Mouse (Mus musculus) liver, adult 2 months (tissue): Measurements from ENCODE around the gene Olah. TPM values are rescaled to one million over a fixed set of nuclear protein-coding genes. Genes with fewer than 3 reads are reported as not detected.

ENCODE experiments used
- DNase-seq: peaks from one replicate; pipeline ENCODE4 v3.0.0-alpha.2; 2011; ENCODE audit warnings: low read depth, low spot score; ENCODE audit errors: extremely low read depth
- H3K27ac ChIP-seq: fragments of 200-500 bp; replicated peaks from 2 replicates; pipeline ENCODE4 v1.5.1; 2012; ENCODE audit warnings: low read depth, mild to moderate bottlenecking, control low read depth, inconsistent platforms, low read length; ENCODE audit not compliant: insufficient read depth
- H3K27me3 ChIP-seq: fragments of 200-500 bp; 2 replicates; pipeline ENCODE4 v1.6.1; 2012; ENCODE audit warnings: mild to moderate bottlenecking, moderate library complexity, low read length, inconsistent platforms; ENCODE audit not compliant: control insufficient read depth, insufficient read depth
- H3K36me3 ChIP-seq: fragments of 200-500 bp; 2 replicates; pipeline ENCODE4 v1.6.1; 2012; ENCODE audit warnings: low read length, inconsistent platforms; ENCODE audit not compliant: control insufficient read depth, insufficient read depth
- H3K4me1 ChIP-seq: fragments of 200-500 bp; 2 replicates; pipeline ENCODE4 v1.6.1; 2011; ENCODE audit warnings: low read length; ENCODE audit not compliant: control insufficient read depth, insufficient read depth
- H3K4me3 ChIP-seq: fragments of 200-500 bp; 2 replicates; pipeline ENCODE4 v1.5.1; 2011; ENCODE audit warnings: low read depth, mild to moderate bottlenecking, control low read depth, low read length, moderate library complexity; ENCODE audit not compliant: insufficient read depth
- H3K79me2 ChIP-seq: fragments of 200-500 bp; 2 replicates; pipeline ENCODE4 v1.6.1; 2012; ENCODE audit warnings: inconsistent platforms, mild to moderate bottlenecking, low read length, moderate library complexity; ENCODE audit not compliant: control insufficient read depth, insufficient read depth
- H3K9ac ChIP-seq: fragments of 200-500 bp; 2 replicates; pipeline ENCODE4 v1.6.1; 2012; ENCODE audit warnings: low read depth, mild to moderate bottlenecking, control low read depth, inconsistent platforms, low read length
- CTCF ChIP-seq: fragments of 200-500 bp; IDR thresholded peaks from 2 replicates; pipeline ENCODE4 v1.5.1; 2011; ENCODE audit warnings: low read depth, low read length, control low read depth
- POLR2A ChIP-seq: fragments of 200-500 bp; IDR thresholded peaks from 2 replicates; pipeline ENCODE4 v1.6.1; 2011; ENCODE audit warnings: low read length, control low read depth; ENCODE audit not compliant: insufficient read depth; ENCODE audit errors: extremely low read depth
- WGBS: fragments of 180-500 bp; shearing (Covaris S2); methylation state at CpG from one replicate; pipeline ENCODE4 v1.1.7; 2018; 5-methylcytosine and 5-hydroxymethylcytosine counted together
- polyA plus RNA-seq: library from polyadenylated mRNA; depleted of rRNA; stranded (reverse); fragments of >200 nt; gene quantifications from 2 replicates; pipeline ENCODE4 v1.2.3, GENCODE M21; 2012
- total RNA-seq: library from RNA; depleted of rRNA; stranded (reverse); fragments of >200 nt; gene quantifications from 2 replicates; pipeline ENCODE4 v1.2.3, GENCODE M21; 2014

The Olah gene
- total and polyA plus RNA-seq, 2 experiments: not detected

DNA sequence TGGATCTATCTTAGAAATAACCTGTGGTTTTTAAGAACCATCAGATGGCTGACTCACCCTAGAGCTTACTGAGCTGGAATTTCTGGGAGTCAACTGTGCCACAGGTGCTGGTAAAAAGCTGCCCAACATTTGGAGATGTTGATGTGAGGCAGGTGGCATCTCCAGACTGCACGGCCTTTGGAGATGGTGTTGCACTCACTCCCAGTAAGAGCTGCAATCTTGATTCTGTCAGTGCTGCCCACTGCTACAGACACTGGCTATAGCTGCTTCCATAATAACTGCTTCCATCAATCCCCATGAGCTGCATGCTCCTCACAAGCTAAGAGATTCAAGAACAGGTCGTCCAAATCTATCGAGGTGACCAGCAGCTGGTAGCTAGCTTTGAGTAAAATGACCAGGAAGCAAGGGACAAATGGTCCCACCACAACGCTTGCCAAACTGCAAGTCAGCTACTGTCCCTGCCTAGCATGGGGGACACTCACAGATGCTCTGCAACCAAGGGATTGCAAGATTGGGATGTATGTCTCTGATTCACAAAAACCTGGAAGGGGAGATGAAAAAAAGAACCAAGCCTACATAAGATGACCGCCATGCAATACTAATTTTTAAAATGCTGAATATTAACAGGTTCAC lies 65.8 kb downstream of the Olah start:
- Histone ChIP-seq H3K27ac (0 out of 2 replicates have a peak overlapping the region, but pooled peaks have one; percentile 4), H3K9ac (no peak overlapping the region; the same call in 1 of the 2 replicates), H3K27me3 (no peaks in the 10 kb centered on the region), H3K36me3 (peaks cover 13% of the 10 kb centered on the region; the same call in 1 of the 2 replicates), H3K79me2 (no peaks in the 10 kb centered on the region), H3K4me1 (peaks cover 10% of the 10 kb centered on the region), H3K4me3 (no peak overlapping the region)
- TF ChIP-seq POLR2A (no peak), CTCF (no peak)
- DNase-seq: no peak
- 42% methylated on average over 5 of the region's 5 CpGs for WGBS

DNA sequence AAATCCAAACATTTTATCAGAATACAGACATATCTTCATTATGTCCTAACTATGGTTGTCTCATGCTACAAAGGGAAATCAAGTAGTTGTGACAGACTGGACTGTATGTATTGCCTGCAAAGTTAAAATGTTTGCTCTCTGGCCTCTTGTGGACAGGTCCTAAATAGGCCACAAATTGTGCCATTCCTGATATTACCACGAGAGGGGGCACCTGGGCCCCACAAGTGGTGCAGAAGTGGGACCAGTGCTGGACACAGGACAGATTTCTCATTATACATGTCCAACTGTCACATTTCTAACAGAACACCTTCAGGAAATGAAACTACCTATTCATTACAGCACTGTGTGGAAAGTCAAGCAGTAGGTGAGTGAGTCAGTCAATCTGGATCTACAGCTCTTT lies 69.7 kb downstream of the Olah start:
- Histone ChIP-seq H3K27me3 (no peaks in the 10 kb centered on the region), H3K36me3 (peaks cover 40% of the 10 kb centered on the region), H3K27ac (no peak overlapping the region), H3K4me3 (no peak overlapping the region), H3K4me1 (peaks cover 5% of the 10 kb centered on the region), H3K9ac (no peak overlapping the region), H3K79me2 (no peaks in the 10 kb centered on the region)
- DNase-seq: peak; percentile 48
- TF ChIP-seq CTCF (peak; percentile 79), POLR2A (no peak)
- 21% methylated on average over 1 of the region's 1 CpGs for WGBS

GRCm38 (mm10) chr2:3326547-3326946 lies 70.5 kb downstream of the Olah start:
- Histone ChIP-seq H3K27ac (no peak overlapping the region), H3K4me1 (peaks cover 5% of the 10 kb centered on the region), H3K36me3 (peaks cover 43% of the 10 kb centered on the region), H3K79me2 (no peaks in the 10 kb centered on the region; the same call in 1 of the 2 replicates), H3K4me3 (no peak overlapping the region), H3K9ac (no peak overlapping the region), H3K27me3 (no peaks in the 10 kb centered on the region)
- no peak for TF ChIP-seq POLR2A
- no peak for TF ChIP-seq CTCF
- no peak for DNase-seq
- 85% methylated on average over 1 of the region's 1 CpGs for WGBS

DNA sequence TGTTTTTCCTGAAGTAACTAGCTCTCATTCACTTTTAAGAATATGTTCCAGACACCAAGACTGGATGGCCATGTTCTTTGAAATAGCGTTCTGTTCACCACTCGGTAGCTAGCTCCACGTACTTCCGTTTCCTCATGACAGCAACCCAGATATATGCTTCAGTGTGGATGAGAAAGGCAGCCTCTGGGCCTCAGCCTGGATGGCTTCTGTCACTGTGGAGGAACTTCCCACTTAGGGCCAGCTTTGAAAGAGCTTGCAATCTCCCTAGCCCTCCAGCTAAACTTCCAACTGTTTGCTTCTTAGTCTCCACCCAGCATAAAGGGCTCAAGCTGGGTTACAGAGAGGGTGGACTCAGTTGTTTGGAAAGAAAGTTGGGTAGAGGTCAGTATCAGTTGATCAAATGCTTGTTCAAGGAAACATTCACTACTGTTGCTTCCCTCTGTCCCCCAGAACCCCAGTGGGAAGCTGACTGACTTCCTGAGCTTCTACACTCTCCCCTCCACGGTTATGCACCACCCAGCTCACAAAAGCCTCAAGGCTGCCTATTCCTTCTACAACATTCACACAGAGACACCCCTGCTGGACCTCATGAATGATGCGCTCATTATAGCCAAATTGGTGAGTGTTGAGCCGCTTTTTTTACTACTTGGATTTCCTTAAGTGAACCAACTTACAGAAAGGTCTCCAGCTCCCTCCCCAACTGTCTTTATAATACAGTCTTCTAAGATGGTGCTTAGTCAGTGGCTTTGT lies 72.5 kb downstream of the Olah start:
- no peak for TF ChIP-seq POLR2A
- no peak for TF ChIP-seq CTCF
- H3K4me3 ChIP-seq: no peak overlapping the region
- no peak overlapping the region for H3K27ac ChIP-seq
- no peaks in the 10 kb centered on the region; the same call in 1 of the 2 replicates for H3K79me2 ChIP-seq
- no peaks in the 10 kb centered on the region for H3K27me3 ChIP-seq
- peaks cover 52% of the 10 kb centered on the region for H3K36me3 ChIP-seq
- no peak overlapping the region for H3K9ac ChIP-seq
- 96% methylated on average over 7 of the region's 7 CpGs for WGBS
- DNase-seq: no peak
- no peaks in the 10 kb centered on the region for H3K4me1 ChIP-seq

- WGBS: 42% methylated on average over 2 of the region's 2 CpGs
- Histone ChIP-seq H3K27ac (no peak overlapping the region), H3K4me1 (no peaks in the 10 kb centered on the region), H3K79me2 (no peaks in the 10 kb centered on the region; the same call in 1 of the 2 replicates), H3K36me3 (peaks cover 44% of the 10 kb centered on the region), H3K27me3 (no peaks in the 10 kb centered on the region), H3K9ac (no peak overlapping the region), H3K4me3 (no peak overlapping the region)
- TF ChIP-seq CTCF (no peak), POLR2A (no peak)
- no peak for DNase-seq
Observed at GRCm38 (mm10) chr2:3323132-3323531, 73.9 kb downstream of the Olah start.
